Mouse (Mus musculus): Measurements from ENCODE around the gene Bmpr1b. TPM values are rescaled to one million over a fixed set of nuclear protein-coding genes. Genes with fewer than 3 reads are reported as not detected.
A peak's percentile ranks its signal among the peaks of the same experiment; 100 is the strongest.

Bmpr1b gene
- polyA plus RNA-seq, 2 experiments, result 8.8 to 11.7 TPM

- no peak for TF ChIP-seq POLR2A (IDR thresholded peaks at IDR 0.05; ENCODE audit: borderline replicate concordance, extremely low read depth, insufficient read depth, insufficient read length)
- Histone ChIP-seq H3K27ac (replicated peaks; ENCODE audit: low read depth, low read length) (no peak overlapping the region), H3K9ac (ENCODE audit: low read depth, low read length, severe bottlenecking) (no peak overlapping the region), H3K27me3 (ENCODE audit: control insufficient read depth, insufficient read depth, low read length) (no peaks in the 10 kb centered on the region), H3K4me2 (replicated peaks; ENCODE audit: low read depth, low read length, severe bottlenecking) (no peak overlapping the region), H3K4me3 (replicated peaks; ENCODE audit: low read length) (no peak overlapping the region), H3K9me3 (ENCODE audit: control insufficient read depth, low read length) (no peaks in the 10 kb centered on the region), H3K36me3 (ENCODE audit: control insufficient read depth, insufficient read depth, low read length) (no peaks in the 10 kb centered on the region), H3K4me1 (ENCODE audit: control insufficient read depth, insufficient read depth, low read length) (0 out of 2 replicates have a peak, but pooled peaks cover 6% of the 10 kb centered on the region)
- ATAC-seq (ENCODE audit: low FRiP score, low read depth) (peak; percentile 82), DNase-seq (ENCODE audit: low spot score) (peak; percentile 49)
- WGBS, result 20% methylated on average over 4 of the region's 4 CpGs
Observed at GRCm38 (mm10) chr3:141890668-141891067, 278.6 kb downstream of the Bmpr1b start.

GRCm38 (mm10) chr3:141887476-141888274, 281.6 kb downstream of the Bmpr1b start:
- no peak for ATAC-seq (ENCODE audit: low FRiP score, low read depth)
- DNase-seq (ENCODE audit: low spot score), result peak; percentile 56
- H3K4me1 ChIP-seq (ENCODE audit: control insufficient read depth, insufficient read depth, low read length), result 0 out of 2 replicates have a peak, but pooled peaks cover 2% of the 10 kb centered on the region
- H3K27ac ChIP-seq (replicated peaks; ENCODE audit: low read depth, low read length), result no peak overlapping the region
- H3K9ac ChIP-seq (ENCODE audit: low read depth, low read length, severe bottlenecking), result no peak overlapping the region
- no peak for TF ChIP-seq POLR2A (IDR thresholded peaks at IDR 0.05; ENCODE audit: borderline replicate concordance, extremely low read depth, insufficient read depth, insufficient read length)
- H3K9me3 ChIP-seq (ENCODE audit: control insufficient read depth, low read length), result no peaks in the 10 kb centered on the region
- 52% methylated on average over 4 of the region's 4 CpGs for WGBS
- H3K36me3 ChIP-seq (ENCODE audit: control insufficient read depth, insufficient read depth, low read length), result no peaks in the 10 kb centered on the region
- no peaks in the 10 kb centered on the region for H3K27me3 ChIP-seq (ENCODE audit: control insufficient read depth, insufficient read depth, low read length)
- H3K4me3 ChIP-seq (replicated peaks; ENCODE audit: low read length), result no peak overlapping the region
- H3K4me2 ChIP-seq (replicated peaks; ENCODE audit: low read depth, low read length, severe bottlenecking), result no peak overlapping the region

- Histone ChIP-seq H3K27ac (replicated peaks; ENCODE audit: low read depth, low read length) (no peak overlapping the region), H3K36me3 (ENCODE audit: control insufficient read depth, insufficient read depth, low read length) (0 out of 2 replicates have a peak, but pooled peaks cover under 1% of the 10 kb centered on the region), H3K4me2 (replicated peaks; ENCODE audit: low read depth, low read length, severe bottlenecking) (no peak overlapping the region), H3K4me3 (replicated peaks; ENCODE audit: low read length) (no peak overlapping the region), H3K27me3 (ENCODE audit: control insufficient read depth, insufficient read depth, low read length) (no peaks in the 10 kb centered on the region), H3K4me1 (ENCODE audit: control insufficient read depth, insufficient read depth, low read length) (no peaks in the 10 kb centered on the region), H3K9me3 (ENCODE audit: control insufficient read depth, low read length) (no peaks in the 10 kb centered on the region), H3K9ac (ENCODE audit: low read depth, low read length, severe bottlenecking) (no peak overlapping the region)
- no peak for TF ChIP-seq POLR2A (IDR thresholded peaks at IDR 0.05; ENCODE audit: borderline replicate concordance, extremely low read depth, insufficient read depth, insufficient read length)
- DNase-seq (ENCODE audit: low spot score), result no peak
- 93% methylated on average over 5 of the region's 5 CpGs for WGBS
- ATAC-seq (ENCODE audit: low FRiP score, low read depth), result no peak
Observed at GRCm38 (mm10) chr3:141884190-141884589, 285.0 kb downstream of the Bmpr1b start.

- Histone ChIP-seq H3K4me2 (replicated peaks; ENCODE audit: low read depth, low read length, severe bottlenecking) (no peak overlapping the region), H3K27me3 (ENCODE audit: control insufficient read depth, insufficient read depth, low read length) (no peaks in the 10 kb centered on the region), H3K4me1 (ENCODE audit: control insufficient read depth, insufficient read depth, low read length) (no peaks in the 10 kb centered on the region), H3K9me3 (ENCODE audit: control insufficient read depth, low read length) (no peaks in the 10 kb centered on the region), H3K4me3 (replicated peaks; ENCODE audit: low read length) (no peak overlapping the region), H3K9ac (ENCODE audit: low read depth, low read length, severe bottlenecking) (no peak overlapping the region), H3K36me3 (ENCODE audit: control insufficient read depth, insufficient read depth, low read length) (0 out of 2 replicates have a peak, but pooled peaks cover 2% of the 10 kb centered on the region), H3K27ac (replicated peaks; ENCODE audit: low read depth, low read length) (no peak overlapping the region)
- 79% methylated on average over 2 of the region's 2 CpGs for WGBS
- no peak for DNase-seq (ENCODE audit: low spot score)
- TF ChIP-seq POLR2A (IDR thresholded peaks at IDR 0.05; ENCODE audit: borderline replicate concordance, extremely low read depth, insufficient read depth, insufficient read length), result no peak
- no peak for ATAC-seq (ENCODE audit: low FRiP score, low read depth)
Observed at GRCm38 (mm10) chr3:141882496-141882895, 286.7 kb downstream of the Bmpr1b start.

- TF ChIP-seq POLR2A (IDR thresholded peaks at IDR 0.05; ENCODE audit: borderline replicate concordance, extremely low read depth, insufficient read depth, insufficient read length), result no peak
- Histone ChIP-seq H3K9me3 (ENCODE audit: control insufficient read depth, low read length) (no peaks in the 10 kb centered on the region), H3K4me3 (replicated peaks; ENCODE audit: low read length) (no peak overlapping the region), H3K4me2 (replicated peaks; ENCODE audit: low read depth, low read length, severe bottlenecking) (no peak overlapping the region), H3K9ac (ENCODE audit: low read depth, low read length, severe bottlenecking) (no peak overlapping the region), H3K36me3 (ENCODE audit: control insufficient read depth, insufficient read depth, low read length) (no peaks in the 10 kb centered on the region), H3K27me3 (ENCODE audit: control insufficient read depth, insufficient read depth, low read length) (no peaks in the 10 kb centered on the region), H3K27ac (replicated peaks; ENCODE audit: low read depth, low read length) (no peak overlapping the region), H3K4me1 (ENCODE audit: control insufficient read depth, insufficient read depth, low read length) (no peaks in the 10 kb centered on the region)
- ATAC-seq (ENCODE audit: low FRiP score, low read depth) (no peak), DNase-seq (ENCODE audit: low spot score) (no peak)
- 84% methylated on average over 10 of the region's 10 CpGs for WGBS
Observed at GRCm38 (mm10) chr3:141872337-141873042, 296.7 kb downstream of the Bmpr1b start.

All from limb, embryonic 14.5 days (tissue).